ENCODE assay signal across 12 mouse cellular contexts in the genomic region with DNA sequence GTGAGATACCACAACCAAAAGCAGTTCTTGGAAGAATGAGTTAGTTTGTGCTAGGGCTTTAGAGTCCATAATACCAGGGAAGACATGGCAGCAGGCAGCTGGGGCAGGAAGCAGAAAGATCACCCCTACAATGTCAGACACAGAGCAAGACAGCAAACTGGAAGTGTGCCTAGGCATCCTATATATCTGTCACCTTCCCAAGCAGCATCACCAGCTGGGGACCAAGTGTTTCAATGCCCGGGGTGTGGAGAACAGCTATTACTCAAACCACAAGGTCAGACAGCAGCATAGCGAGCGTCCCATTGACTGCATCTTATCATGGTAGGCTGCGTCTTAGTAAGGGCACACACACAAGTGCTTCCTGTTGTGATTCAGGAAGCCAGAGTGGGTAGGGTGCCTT. TPM values are rescaled to one million over a fixed set of nuclear protein-coding genes. Genes with fewer than 3 reads are reported as not detected.
"Had no signal": no experiment of that assay in that cellular context is flagged by ENCODE, and none has a peak within 500 bp of the region (broad histone marks: within the 10 kb centered on the region; RNA-seq: fewer than 3 reads in every experiment).

No protein-coding gene starts in this region.

- H3K27ac ChIP-seq: kidney, embryonic 15.5 days; liver, embryonic 13.5 days; macrophage; midbrain, embryonic 12.5 days had no signal

- H3K4me1 ChIP-seq: kidney, embryonic 15.5 days; liver, embryonic 13.5 days; midbrain, embryonic 12.5 days had no signal

- H3K4me3 ChIP-seq: kidney, embryonic 15.5 days; liver, embryonic 13.5 days; midbrain, embryonic 12.5 days had no signal

- DNase-seq: kidney, adult 11 months; kidney, adult 8-10 months; kidney, postnatal 36 days; liver, embryonic 13.5 days; lung, adult 2 months; lung, postnatal 14 days; thymus, adult 18-20 months; thymus, postnatal 36 days had no signal

- H3K27me3 ChIP-seq: kidney, embryonic 15.5 days; liver, embryonic 13.5 days; midbrain, embryonic 12.5 days had no signal

- H3K9me3 ChIP-seq: kidney, embryonic 15.5 days; liver, embryonic 13.5 days; midbrain, embryonic 12.5 days had no signal

- H3K9ac ChIP-seq: kidney, embryonic 15.5 days; liver, embryonic 13.5 days; midbrain, embryonic 12.5 days had no signal

- H3K36me3 ChIP-seq: kidney, embryonic 15.5 days; liver, embryonic 13.5 days; midbrain, embryonic 12.5 days had no signal

- ATAC-seq: midbrain, embryonic 16.5 days had no signal

- H3K4me2 ChIP-seq: kidney, embryonic 15.5 days; liver, embryonic 13.5 days; midbrain, embryonic 12.5 days had no signal

RNA-seq across cellular contexts. Expression of gene Dnajc6, which starts 45.4 kb away (rescaled TPM):
- polyA plus RNA-seq: macrophage had no signal
